Mouse (Mus musculus) C2C12 (cell line): ENCODE data around the gene Cux2. TPM values are rescaled to one million over a fixed set of nuclear protein-coding genes. Genes with fewer than 3 reads are reported as not detected.

Experiments
- H3K27me3 ChIP-seq: one replicate; pipeline ENCODE4 v1.6.1; 2011; ENCODE audit not compliant: control insufficient read depth, insufficient read depth, insufficient read length
- H3K36me3 ChIP-seq: one replicate; pipeline ENCODE4 v1.6.1; 2011; ENCODE audit not compliant: control insufficient read depth, insufficient read depth
- H3K4me3 ChIP-seq: one replicate; pipeline ENCODE4 v1.5.1; 2011; ENCODE audit warnings: mild to moderate bottlenecking, control low read depth; ENCODE audit not compliant: poor library complexity, insufficient read depth, severe bottlenecking
- H3K79me2 ChIP-seq: one replicate; pipeline ENCODE4 v1.6.1; 2011; ENCODE audit not compliant: control insufficient read depth, insufficient read depth
- H3K79me3 ChIP-seq: one replicate; pipeline ENCODE4 v1.6.1; 2011; ENCODE audit warnings: low read depth, control low read depth
- H3ac ChIP-seq: one replicate; pipeline ENCODE3; 2011; ENCODE audit warnings: low read depth; ENCODE audit not compliant: control insufficient read depth, insufficient read length
- CEBPB ChIP-seq: IDR thresholded peaks from one replicate; pipeline ENCODE4 v1.6.1; 2011; ENCODE audit warnings: low read depth, mild to moderate bottlenecking, control low read depth, moderate library complexity
- CTCF ChIP-seq: IDR thresholded peaks from one replicate; pipeline ENCODE4 v1.5.1; 2011; ENCODE audit not compliant: control insufficient read depth, insufficient read depth, insufficient read length
- FOSL1 ChIP-seq: IDR thresholded peaks from one replicate; pipeline ENCODE4 v1.8.0; 2011; ENCODE audit warnings: mild to moderate bottlenecking, low read length; ENCODE audit not compliant: poor library complexity, insufficient read depth, severe bottlenecking
- MAX ChIP-seq: IDR thresholded peaks from one replicate; pipeline ENCODE4 v1.6.1; 2011; ENCODE audit warnings: mild to moderate bottlenecking, control low read depth
- MYOD1 ChIP-seq: IDR thresholded peaks from one replicate; pipeline ENCODE4 v1.6.1; 2011; ENCODE audit warnings: low read depth; ENCODE audit not compliant: control insufficient read depth, insufficient read length
- MYOG ChIP-seq: IDR thresholded peaks from one replicate; pipeline ENCODE4 v1.6.1; 2011; ENCODE audit not compliant: control insufficient read depth, insufficient read length; ENCODE audit errors: extremely low read depth
- USF1 ChIP-seq: IDR thresholded peaks from one replicate; pipeline ENCODE4 v1.6.1; 2011; ENCODE audit warnings: low read depth, mild to moderate bottlenecking, control low read depth, moderate library complexity
- polyA plus RNA-seq: library from polyadenylated mRNA; unstranded; fragments of >200 nt; fragmentation: generic; extraction: Trizol; gene quantifications from one replicate; pipeline ENCODE4 v1.2.1, GENCODE M21; 2012; ENCODE audit warnings: missing spikeins

The Cux2 gene
- polyA plus RNA-seq, 1 experiment: 0.08 TPM

DNA sequence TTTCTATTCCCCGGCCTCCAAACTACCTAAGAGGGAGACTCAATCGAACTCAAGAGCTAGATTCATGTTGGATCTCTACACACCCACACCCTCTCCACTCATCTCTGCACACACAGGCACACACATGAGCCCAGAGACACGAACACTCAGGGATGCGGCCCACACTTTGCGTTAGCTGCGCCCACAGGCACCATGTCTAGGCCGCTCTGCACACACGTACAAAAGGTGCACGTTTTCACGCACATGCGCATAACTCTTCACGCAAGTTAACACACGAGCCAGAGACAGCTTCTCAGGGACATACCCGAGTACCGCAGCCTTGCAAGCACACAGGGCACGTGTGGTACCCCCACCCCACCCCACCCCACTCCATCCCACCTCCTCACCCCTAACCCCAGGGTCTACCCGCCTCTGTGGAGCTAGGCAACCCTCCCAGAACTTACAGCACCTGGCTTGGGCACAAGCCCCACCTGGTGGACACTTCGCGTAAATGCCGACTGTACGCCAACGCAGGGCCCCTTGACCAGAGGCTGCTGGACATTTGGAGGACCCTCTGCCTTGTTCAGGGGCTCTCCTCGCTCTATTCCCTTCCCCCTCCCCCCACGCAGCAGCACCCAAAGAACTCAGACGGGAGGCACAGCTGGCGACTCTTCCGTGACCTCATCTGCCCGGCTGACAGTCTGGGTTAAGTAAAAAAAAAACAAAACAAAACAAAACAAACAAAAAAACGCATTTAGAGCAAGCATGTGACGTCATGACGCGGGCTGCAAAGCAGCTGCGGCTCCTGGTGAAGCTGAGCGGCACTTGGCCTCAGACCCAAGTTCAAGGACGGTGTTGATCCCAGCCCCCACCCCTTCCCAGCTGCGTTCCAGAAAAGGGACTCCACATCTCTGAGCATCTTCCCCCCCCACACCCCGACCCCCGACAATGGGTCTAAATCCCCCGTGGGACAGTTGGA, 9.4 kb upstream of the Cux2 start:
- Histone ChIP-seq H3K79me3 (no peaks in the 10 kb centered on the region), H3K79me2 (no peaks in the 10 kb centered on the region), H3ac (no peak overlapping the region), H3K27me3 (peaks cover 49% of the 10 kb centered on the region), H3K4me3 (no peak overlapping the region), H3K36me3 (no peaks in the 10 kb centered on the region)
- no peak for TF ChIP-seq MYOD1
- no peak for TF ChIP-seq CEBPB
- TF ChIP-seq CTCF: peak; percentile 80
- TF ChIP-seq USF1: no peak

DNA sequence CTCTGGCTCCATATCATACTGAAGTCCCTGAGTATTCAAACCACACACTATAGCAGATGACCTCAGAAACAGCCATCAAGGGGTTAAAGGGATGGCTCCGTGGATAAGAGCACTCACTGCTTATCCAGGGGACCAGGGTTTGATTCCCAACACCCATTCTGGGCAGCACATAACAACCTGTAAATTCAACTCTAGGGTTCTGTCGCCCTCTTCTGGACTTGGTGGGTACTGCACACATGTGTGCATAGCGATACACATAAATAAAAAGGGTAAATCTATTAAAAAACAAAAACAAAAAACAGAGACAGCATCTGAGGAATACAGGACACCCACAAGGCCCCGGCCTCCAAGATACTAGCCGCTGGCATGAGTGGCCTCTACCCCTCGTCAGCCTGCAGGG, 7.7 kb upstream of the Cux2 start:
- peaks cover 50% of the 10 kb centered on the region for H3K27me3 ChIP-seq
- no peak for TF ChIP-seq USF1
- no peak for TF ChIP-seq MYOD1
- no peak for TF ChIP-seq MAX
- no peak for TF ChIP-seq CEBPB
- TF ChIP-seq FOSL1: no peak
- no peak for TF ChIP-seq CTCF
- H3ac ChIP-seq: no peak overlapping the region

DNA sequence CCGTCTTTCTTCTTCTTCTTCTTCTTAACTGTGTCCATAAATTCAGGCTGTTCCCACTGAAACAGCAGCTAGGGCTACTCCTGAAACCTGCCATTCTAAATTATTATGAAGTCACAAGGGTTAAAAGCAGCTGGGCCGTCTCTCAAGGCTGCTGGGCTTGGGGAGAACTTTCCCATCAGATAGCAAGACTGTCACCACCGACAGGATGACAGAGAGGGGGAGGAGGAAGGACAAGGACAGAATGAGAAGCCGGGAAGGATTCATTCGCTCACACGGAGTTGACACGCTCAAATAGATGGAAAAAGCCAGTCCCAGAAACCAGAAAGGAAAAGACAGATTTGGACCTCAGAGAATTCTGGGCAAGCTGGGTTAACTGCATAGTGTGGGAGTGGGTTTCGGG, 6.7 kb upstream of the Cux2 start:
- TF ChIP-seq MYOD1 (no peak), CTCF (no peak), FOSL1 (no peak), MAX (no peak), CEBPB (no peak), MYOG (no peak), USF1 (no peak)
- peaks cover 47% of the 10 kb centered on the region for H3K27me3 ChIP-seq

More for the DNA sequence above, 7.7 kb upstream of the Cux2 start:
- no peaks in the 10 kb centered on the region for H3K79me2 ChIP-seq
- H3K36me3 ChIP-seq: no peaks in the 10 kb centered on the region
- H3K79me3 ChIP-seq: no peaks in the 10 kb centered on the region
- no peak overlapping the region for H3K4me3 ChIP-seq

DNA sequence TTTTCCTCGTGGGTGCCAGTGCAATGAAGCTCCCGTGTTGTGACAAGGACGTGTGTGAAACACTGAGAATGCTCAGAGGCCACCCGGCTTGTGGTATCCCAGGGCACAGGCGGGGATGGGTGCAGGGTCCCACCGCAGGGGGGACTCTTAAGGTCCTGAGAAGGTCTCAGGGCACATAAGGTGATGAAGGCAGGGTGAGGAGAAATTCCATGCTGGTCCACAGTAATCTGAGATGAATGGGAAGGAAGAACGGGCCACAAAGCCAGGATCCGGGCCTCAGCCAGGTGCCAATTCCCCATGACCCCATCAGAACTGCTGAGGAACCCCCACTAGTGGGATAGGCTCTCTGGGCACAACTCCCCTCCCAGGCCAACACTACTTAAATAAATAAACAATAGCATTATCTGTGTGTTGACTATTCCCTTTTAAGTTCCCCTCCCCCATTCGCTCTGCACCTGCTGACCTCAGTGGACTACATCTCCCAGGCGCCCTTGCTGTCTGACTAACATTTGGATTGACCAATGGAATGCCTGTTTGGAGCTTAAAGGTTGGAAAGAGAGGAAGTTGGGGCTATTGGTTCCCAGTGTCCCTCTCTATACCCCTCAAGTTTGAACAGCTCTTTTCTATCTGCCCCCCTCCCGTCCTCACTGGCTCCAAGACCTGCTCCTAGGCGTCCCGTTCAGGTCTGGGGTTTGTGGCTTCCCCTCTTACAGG, 4.4 kb upstream of the Cux2 start:
- TF ChIP-seq USF1 (no peak), FOSL1 (no peak)
- no peaks in the 10 kb centered on the region for H3K79me2 ChIP-seq
- H3K27me3 ChIP-seq: peaks cover 59% of the 10 kb centered on the region
- H3K36me3 ChIP-seq: no peaks in the 10 kb centered on the region
- H3ac ChIP-seq: no peak overlapping the region
- no peaks in the 10 kb centered on the region for H3K79me3 ChIP-seq
- no peak overlapping the region for H3K4me3 ChIP-seq

More for the DNA sequence above, 6.7 kb upstream of the Cux2 start:
- H3K79me2 ChIP-seq: no peaks in the 10 kb centered on the region
- no peak overlapping the region for H3K4me3 ChIP-seq
- no peaks in the 10 kb centered on the region for H3K36me3 ChIP-seq
- H3ac ChIP-seq: no peak overlapping the region
- no peaks in the 10 kb centered on the region for H3K79me3 ChIP-seq

DNA sequence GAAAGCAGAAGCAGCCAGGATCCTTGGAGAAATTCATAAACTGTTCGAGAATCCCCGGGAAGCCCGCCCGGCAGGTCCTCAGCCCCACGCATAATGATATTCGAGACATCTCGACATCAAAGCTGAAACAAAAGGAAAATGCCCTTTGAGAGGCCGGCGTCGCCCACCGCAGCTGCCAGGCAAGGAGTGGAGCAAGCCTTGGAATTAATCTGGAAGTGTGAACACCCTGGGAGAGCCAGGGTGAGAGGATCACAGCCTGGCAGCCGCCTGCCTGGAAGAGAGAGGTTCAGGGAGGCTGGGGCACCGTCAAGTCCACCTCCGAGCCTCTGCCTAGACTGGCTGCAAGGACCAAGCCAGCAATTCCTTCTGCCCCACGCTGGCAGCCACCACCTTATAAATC, 3.7 kb upstream of the Cux2 start:
- Histone ChIP-seq H3K36me3 (no peaks in the 10 kb centered on the region), H3K27me3 (peaks cover 66% of the 10 kb centered on the region), H3K4me3 (no peak overlapping the region), H3K79me2 (no peaks in the 10 kb centered on the region), H3ac (no peak overlapping the region), H3K79me3 (no peaks in the 10 kb centered on the region)
- TF ChIP-seq CTCF: no peak
- no peak for TF ChIP-seq CEBPB
- no peak for TF ChIP-seq MYOD1
- TF ChIP-seq FOSL1: no peak
- TF ChIP-seq USF1: no peak
- no peak for TF ChIP-seq MAX
- TF ChIP-seq MYOG: no peak

DNA sequence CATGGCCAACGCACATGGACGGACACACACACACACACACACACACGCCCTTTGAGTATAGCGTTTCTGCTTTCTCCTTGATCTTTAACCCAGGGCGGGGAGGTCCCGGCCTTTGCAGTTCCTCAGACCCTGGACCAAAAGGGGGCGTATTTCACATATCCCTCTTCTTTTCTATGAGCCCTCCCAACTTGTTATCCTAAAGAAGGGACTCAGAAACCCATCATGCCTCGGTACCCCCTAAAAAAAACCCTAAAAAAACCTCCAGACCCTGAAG, 867 bp upstream of the Cux2 start:
- Histone ChIP-seq H3ac (no peak overlapping the region), H3K36me3 (no peaks in the 10 kb centered on the region), H3K27me3 (peaks cover 89% of the 10 kb centered on the region), H3K4me3 (no peak overlapping the region), H3K79me2 (no peaks in the 10 kb centered on the region), H3K79me3 (no peaks in the 10 kb centered on the region)
- no peak for TF ChIP-seq MAX
- TF ChIP-seq MYOG: no peak
- no peak for TF ChIP-seq USF1
- TF ChIP-seq FOSL1: no peak
- TF ChIP-seq MYOD1: no peak
- TF ChIP-seq CTCF: no peak
- TF ChIP-seq CEBPB: no peak
